Mouse (Mus musculus) midbrain, embryonic 16.5 days (tissue): ENCODE measurements at regions not wholly inside any gene's neighbourhood (a gene's known extent, or its start where the extent isn't known, plus 50 kb on each side); places are given as distances from the start of the nearest gene placed in this dataset.

Experiments
- ATAC-seq: fragments of 200-750 bp; cut with Nextera tagmentation; 2 replicates; pipeline ENCODE4 v1.8.0; 2017; ENCODE audit warnings: moderate TSS enrichment
- H3K27ac ChIP-seq: fragments of 300-500 bp; sonication (generic); 2 replicates; pipeline ENCODE4 v1.5.1; 2014; ENCODE audit warnings: mild to moderate bottlenecking, low read length, mixed read lengths
- H3K27me3 ChIP-seq: fragments of 300-500 bp; sonication (generic); 2 replicates; pipeline ENCODE4 v1.6.1; 2014; ENCODE audit warnings: low read depth, low read length, mixed read lengths; ENCODE audit not compliant: control insufficient read depth, insufficient read depth
- H3K36me3 ChIP-seq: fragments of 300-500 bp; sonication (generic); 2 replicates; pipeline ENCODE4 v1.6.1; 2014; ENCODE audit warnings: mild to moderate bottlenecking, low read length, moderate library complexity, mixed read lengths; ENCODE audit not compliant: control insufficient read depth, insufficient read depth
- H3K4me1 ChIP-seq: fragments of 300-500 bp; sonication (generic); 2 replicates; pipeline ENCODE4 v1.6.1; 2014; ENCODE audit warnings: mild to moderate bottlenecking, low read length, mixed read lengths; ENCODE audit not compliant: control insufficient read depth, insufficient read depth
- H3K4me2 ChIP-seq: fragments of 300-500 bp; sonication (generic); 2 replicates; pipeline ENCODE4 v1.6.1; 2014; ENCODE audit warnings: mild to moderate bottlenecking, low read length, mixed read lengths
- H3K4me3 ChIP-seq: fragments of 300-500 bp; sonication (generic); 2 replicates; pipeline ENCODE4 v1.5.1; 2014; ENCODE audit warnings: low read depth, mild to moderate bottlenecking, low read length, moderate library complexity, mixed read lengths
- H3K9ac ChIP-seq: fragments of 300-500 bp; sonication (generic); 2 replicates; pipeline ENCODE4 v1.6.1; 2014; ENCODE audit warnings: low read depth, low read length, mixed read lengths
- H3K9me3 ChIP-seq: fragments of 300-500 bp; sonication (generic); replicated peaks from 2 replicates; pipeline ENCODE4 v1.6.1; 2014; ENCODE audit warnings: mild to moderate bottlenecking, low read length, mixed read lengths; ENCODE audit not compliant: control insufficient read depth, poor library complexity, severe bottlenecking
- WGBS: fragments of 180-500 bp; shearing (Covaris S2); extraction: QIAGEN DNeasy Blood & Tissue Kit; methylation state at CpG from one replicate; pipeline ENCODE4 v1.1.7; 2014; 5-methylcytosine and 5-hydroxymethylcytosine counted together

DNA sequence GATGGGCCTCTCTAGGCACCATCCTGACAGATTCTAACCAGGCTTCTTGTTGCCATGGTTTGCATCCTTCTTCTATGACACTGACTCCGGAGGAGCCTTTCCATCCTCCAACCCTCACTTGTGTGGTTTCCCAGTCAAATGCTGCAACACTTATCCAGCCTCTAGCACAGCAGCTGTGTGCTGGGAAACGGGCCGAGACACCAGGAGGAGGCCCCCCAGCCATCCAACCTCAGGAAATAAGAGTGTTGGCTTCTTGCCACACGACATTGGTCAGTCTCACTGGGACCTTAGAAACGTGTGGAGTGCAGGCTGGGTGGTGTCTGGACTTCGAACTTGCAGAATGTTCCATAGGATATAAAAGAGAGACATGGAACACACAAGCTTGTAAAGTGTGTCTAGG, 119.9 kb upstream of the Bdnf start:
- Histone ChIP-seq H3K4me2 (no peak overlapping the region), H3K4me3 (no peak overlapping the region), H3K36me3 (no peaks in the 10 kb centered on the region), H3K9ac (no peak overlapping the region), H3K9me3 (no peaks in the 10 kb centered on the region), H3K4me1 (no peaks in the 10 kb centered on the region), H3K27me3 (no peaks in the 10 kb centered on the region), H3K27ac (no peak overlapping the region)
- WGBS = 84% methylated on average over 6 of the region's 6 CpGs
- no peak for ATAC-seq

GRCm38 (mm10) chr2:109559088-109560030, 115.1 kb upstream of the Bdnf start:
- Histone ChIP-seq H3K27ac (no peak overlapping the region), H3K4me2 (no peak overlapping the region), H3K36me3 (no peaks in the 10 kb centered on the region), H3K27me3 (no peaks in the 10 kb centered on the region), H3K4me1 (no peaks in the 10 kb centered on the region), H3K4me3 (no peak overlapping the region), H3K9me3 (no peaks in the 10 kb centered on the region), H3K9ac (no peak overlapping the region)
- ATAC-seq = no peak
- 83% methylated on average over 9 of the region's 9 CpGs for WGBS

GRCm38 (mm10) chr2:109562996-109563395, 111.5 kb upstream of the Bdnf start:
- H3K9me3 ChIP-seq = no peaks in the 10 kb centered on the region
- no peaks in the 10 kb centered on the region for H3K4me1 ChIP-seq
- H3K4me2 ChIP-seq = no peak overlapping the region
- H3K4me3 ChIP-seq = no peak overlapping the region
- no peak overlapping the region for H3K27ac ChIP-seq
- H3K9ac ChIP-seq = no peak overlapping the region
- WGBS = 85% methylated on average over 3 of the region's 3 CpGs
- ATAC-seq = no peak
- no peaks in the 10 kb centered on the region for H3K27me3 ChIP-seq
- no peaks in the 10 kb centered on the region for H3K36me3 ChIP-seq

DNA sequence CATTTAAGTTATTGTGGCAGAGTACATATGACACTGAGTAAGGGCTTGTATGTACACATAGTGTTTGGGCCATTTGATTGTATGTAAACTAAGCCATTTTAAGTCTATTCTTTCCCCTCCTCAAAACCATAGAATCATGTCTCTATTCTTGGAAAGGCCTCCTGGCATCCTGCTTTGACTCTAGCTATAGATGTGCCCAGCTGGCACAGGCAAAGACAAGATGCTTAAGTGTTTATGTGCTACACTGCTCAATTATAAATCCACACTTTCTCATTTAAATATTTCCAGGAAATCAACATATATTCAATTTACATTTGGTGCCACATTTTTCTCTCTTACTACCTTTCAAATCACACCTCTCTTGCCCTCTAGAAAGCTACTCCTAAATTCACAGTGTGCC, 97.6 kb upstream of the Bdnf start:
- H3K27ac ChIP-seq = no peak overlapping the region
- no peaks in the 10 kb centered on the region for H3K4me1 ChIP-seq
- no peak overlapping the region for H3K4me2 ChIP-seq
- H3K4me3 ChIP-seq = no peak overlapping the region
- no peaks in the 10 kb centered on the region for H3K27me3 ChIP-seq
- H3K9me3 ChIP-seq = no peaks in the 10 kb centered on the region
- ATAC-seq = no peak
- no peak overlapping the region for H3K9ac ChIP-seq
- no peaks in the 10 kb centered on the region for H3K36me3 ChIP-seq

DNA sequence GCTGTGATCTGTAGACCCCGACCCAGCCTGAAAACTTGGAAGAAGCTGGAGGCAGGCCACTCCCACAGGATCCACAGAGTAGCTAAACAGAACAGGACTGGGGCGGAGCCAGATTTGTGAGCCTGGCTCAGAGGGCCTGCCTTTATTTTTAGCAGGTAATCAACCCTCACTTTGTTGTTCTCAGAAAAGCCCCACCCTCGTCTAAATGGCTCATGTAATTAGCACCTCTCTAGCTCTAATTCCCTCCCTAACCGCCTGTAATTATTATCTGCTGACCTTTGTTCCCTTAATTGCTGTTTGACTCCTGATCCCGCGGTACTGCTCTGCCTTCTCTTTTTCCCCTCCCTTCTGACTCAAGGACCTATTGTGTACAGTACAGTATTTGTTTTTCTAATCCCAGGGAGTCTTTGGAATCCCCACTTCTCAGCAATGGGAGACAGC, 95.6 kb upstream of the Bdnf start:
- Histone ChIP-seq H3K9me3 (no peaks in the 10 kb centered on the region), H3K27ac (no peak overlapping the region), H3K4me2 (no peak overlapping the region), H3K4me1 (no peaks in the 10 kb centered on the region), H3K4me3 (no peak overlapping the region), H3K36me3 (no peaks in the 10 kb centered on the region), H3K9ac (no peak overlapping the region), H3K27me3 (no peaks in the 10 kb centered on the region)
- no peak; the same call in 1 of the 2 replicates for ATAC-seq
- 8% methylated on average over 6 of the region's 6 CpGs for WGBS

DNA sequence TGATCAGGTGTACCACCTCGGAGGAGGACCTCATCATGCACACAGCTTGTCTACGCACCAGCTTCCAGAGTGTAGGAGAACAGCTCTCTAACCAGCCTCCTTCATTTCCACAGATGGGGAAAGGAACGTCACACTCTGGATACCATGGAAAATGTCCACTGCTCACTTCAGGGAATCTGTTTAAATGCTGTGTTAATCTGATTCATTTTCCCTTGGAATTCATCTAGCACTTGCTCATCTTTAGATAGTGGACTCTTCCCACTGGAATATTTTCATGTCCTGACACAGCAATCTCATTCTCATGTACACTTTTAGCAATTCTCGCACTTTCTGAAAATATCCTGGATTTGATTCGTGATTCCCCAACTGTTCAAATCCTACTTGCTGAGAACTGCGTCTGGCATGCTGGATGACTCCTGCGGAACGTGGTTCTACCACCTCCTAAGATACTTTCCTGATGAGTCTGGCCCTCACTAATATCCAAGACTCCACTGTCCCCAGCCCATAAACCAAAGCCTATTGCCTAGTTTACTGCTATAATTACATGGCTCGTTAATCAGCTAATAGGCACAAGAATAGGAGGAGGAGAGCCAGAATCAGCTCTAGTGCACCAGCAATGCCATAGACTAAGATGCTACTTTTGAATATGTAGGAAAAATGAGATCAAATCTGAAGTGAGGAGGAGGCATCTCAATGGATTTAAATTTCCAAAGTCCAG, 56.0 kb upstream of the Bdnf start:
- H3K4me1 ChIP-seq = peaks cover 5% of the 10 kb centered on the region; the same call in 1 of the 2 replicates
- no peak overlapping the region for H3K4me2 ChIP-seq
- no peaks in the 10 kb centered on the region for H3K27me3 ChIP-seq
- H3K9me3 ChIP-seq = no peaks in the 10 kb centered on the region
- H3K9ac ChIP-seq = no peak overlapping the region
- H3K36me3 ChIP-seq = no peaks in the 10 kb centered on the region
- no peak overlapping the region for H3K4me3 ChIP-seq
- no peak for ATAC-seq
- H3K27ac ChIP-seq = no peak overlapping the region
- WGBS = 91% methylated on average over 9 of the region's 9 CpGs

DNA sequence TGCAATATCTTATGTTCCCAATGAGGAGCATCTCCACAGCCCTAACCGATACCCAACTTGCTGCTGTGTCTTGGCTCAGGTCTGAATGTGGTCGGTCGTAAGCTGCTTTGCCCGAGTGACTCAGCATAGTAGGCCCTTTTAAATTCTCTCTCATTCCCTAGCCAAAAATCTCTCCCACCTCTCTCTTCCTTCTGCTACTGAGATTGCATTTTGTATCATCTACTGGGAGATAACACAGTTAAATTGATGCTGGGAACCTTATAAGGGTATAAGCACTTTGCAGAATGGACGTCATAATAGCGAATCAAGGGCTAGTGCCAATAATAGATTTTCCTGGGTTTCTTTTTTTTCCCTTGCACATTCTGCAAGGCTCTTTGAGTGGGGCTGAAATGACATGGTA, 54.8 kb upstream of the Bdnf start:
- no peaks in the 10 kb centered on the region for H3K27me3 ChIP-seq
- 87% methylated on average over 6 of the region's 6 CpGs for WGBS
- H3K27ac ChIP-seq = no peak overlapping the region
- H3K4me3 ChIP-seq = no peak overlapping the region
- H3K4me2 ChIP-seq = no peak overlapping the region
- no peaks in the 10 kb centered on the region for H3K36me3 ChIP-seq
- no peaks in the 10 kb centered on the region for H3K9me3 ChIP-seq
- ATAC-seq = no peak
- no peak overlapping the region for H3K9ac ChIP-seq
- peaks cover 5% of the 10 kb centered on the region; the same call in 1 of the 2 replicates for H3K4me1 ChIP-seq

DNA sequence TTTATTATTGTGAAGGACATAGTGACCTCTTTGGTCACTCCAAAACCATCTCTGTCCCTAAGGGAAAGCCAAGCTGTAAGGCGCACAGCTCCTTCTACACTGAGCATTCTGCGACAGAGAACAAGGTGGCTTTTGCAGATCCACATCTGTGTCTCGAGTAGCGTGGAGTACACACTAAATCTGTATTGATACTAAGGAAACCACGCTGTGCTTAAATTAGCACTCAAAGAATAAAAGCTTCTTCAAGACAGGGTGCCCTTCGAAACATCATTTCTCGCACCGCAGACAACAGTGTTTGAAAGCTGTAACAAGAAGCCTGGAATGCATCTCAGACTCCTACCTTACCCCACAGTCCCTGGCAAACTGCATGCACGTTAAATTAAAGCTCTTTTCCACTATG, 52.9 kb upstream of the Bdnf start:
- Histone ChIP-seq H3K4me3 (no peak overlapping the region), H3K9me3 (no peaks in the 10 kb centered on the region), H3K4me2 (no peak overlapping the region), H3K9ac (no peak overlapping the region), H3K27ac (no peak overlapping the region), H3K36me3 (no peaks in the 10 kb centered on the region), H3K4me1 (peaks cover 5% of the 10 kb centered on the region; the same call in 1 of the 2 replicates), H3K27me3 (no peaks in the 10 kb centered on the region)
- WGBS = 41% methylated on average over 9 of the region's 9 CpGs
- peak; percentile 56; the same call in 1 of the 2 replicates for ATAC-seq
